Mouse (Mus musculus) v-Abl transformed pro-B cells (cell line): ENCODE data around the gene Cbfa2t3.

Experiments
- in situ Hi-C, 2 experiments: fragments of 400-800 bp; cut with MboI; formaldehyde crosslinking; loops; one replicate each; pipeline ENCODE4 v1.15.1; 2025; ENCODE audit not compliant: unreplicated experiment in 2 of 2

Cbfa2t3 gene

DNA sequence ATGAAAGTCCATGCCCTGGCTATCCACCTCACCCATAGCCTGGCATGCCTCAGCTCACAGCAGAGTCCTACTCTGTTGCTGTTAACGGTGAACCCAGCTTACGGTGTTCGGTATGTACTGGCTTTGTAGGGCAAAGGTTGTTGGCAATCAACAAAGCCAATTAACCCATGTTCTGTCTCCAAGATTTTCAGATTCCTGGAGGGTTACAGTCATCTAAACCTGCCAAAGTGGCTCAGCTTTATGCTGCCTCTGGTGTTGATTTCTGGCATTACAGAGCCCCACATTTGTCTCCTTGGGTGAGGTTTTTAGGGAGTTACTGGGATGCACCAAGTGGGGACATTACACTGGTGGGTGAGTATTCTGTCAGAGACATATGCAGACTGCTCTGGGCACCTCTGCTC, 1.7 kb downstream of the Cbfa2t3 start:
- in situ Hi-C loops = no loop called here

DNA sequence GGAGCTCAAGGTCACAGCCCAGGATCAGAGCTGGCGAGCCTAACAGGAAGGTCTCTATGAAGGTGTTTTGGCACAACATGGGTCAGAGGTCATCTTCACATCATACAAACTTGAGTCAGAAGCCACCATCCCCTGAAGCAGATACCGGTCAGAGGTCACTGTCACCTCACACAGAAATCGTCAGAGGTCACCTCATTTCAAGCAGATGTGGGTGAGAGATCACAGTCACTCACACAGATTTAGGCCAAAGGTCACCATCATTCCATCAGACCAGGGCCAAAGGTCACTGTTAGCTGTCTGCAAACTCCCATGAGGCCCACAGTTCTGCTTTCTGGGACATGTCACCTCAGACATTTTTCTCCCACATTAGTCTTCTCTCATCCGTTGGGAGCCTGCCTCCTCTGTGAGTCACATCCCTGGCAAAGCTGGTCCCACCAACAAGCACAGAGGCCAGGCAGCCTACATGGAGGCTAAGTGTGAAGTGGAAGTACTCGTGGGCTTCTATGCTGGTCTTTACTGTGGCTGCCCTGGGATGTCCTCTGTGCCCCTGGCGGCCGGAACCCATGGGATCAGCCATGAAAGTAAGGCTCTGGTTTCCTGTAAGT, 3.4 kb downstream of the Cbfa2t3 start:
- in situ Hi-C loops = no loop called here

DNA sequence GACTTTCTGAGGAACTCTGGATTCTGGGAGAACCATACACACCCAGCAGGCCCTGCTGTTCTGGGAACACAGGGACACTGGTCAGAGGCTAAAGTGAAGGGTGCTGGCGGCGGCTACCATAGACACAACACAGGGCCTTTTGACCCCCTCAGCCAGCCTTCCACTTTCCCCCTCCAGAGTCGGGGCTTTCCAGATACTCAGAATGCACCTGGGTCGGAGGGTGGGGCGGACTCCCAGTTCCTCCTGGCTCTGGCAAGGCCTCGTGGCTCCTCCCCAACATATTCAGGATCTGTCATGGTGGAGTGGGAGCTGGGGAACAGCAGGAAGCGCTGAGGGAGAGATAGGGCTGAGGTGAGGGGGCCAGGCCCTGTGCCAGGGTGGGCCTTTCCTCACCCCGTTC, 6.8 kb downstream of the Cbfa2t3 start:
- in situ Hi-C loops = no loop called here

DNA sequence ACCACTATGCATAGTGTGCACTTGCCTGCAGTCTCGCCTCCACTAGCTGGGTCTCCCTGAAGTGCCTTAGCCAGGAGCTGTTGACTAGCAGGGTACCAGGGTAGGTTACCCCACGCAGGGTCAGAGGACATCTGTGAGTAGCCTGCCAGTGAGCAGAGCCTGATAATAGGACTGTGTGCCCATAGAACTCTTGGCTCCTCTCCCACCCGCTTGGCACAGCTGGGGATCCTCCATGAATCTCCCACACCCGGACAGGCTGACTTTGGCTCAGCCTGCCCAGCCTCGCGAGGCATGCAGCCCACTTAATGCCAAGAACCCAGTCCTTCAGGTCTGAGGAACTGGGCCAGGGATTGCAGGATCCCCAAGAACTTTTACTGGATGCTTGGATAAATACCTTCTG, 7.9 kb downstream of the Cbfa2t3 start:
- in situ Hi-C loops = no loop called here

DNA sequence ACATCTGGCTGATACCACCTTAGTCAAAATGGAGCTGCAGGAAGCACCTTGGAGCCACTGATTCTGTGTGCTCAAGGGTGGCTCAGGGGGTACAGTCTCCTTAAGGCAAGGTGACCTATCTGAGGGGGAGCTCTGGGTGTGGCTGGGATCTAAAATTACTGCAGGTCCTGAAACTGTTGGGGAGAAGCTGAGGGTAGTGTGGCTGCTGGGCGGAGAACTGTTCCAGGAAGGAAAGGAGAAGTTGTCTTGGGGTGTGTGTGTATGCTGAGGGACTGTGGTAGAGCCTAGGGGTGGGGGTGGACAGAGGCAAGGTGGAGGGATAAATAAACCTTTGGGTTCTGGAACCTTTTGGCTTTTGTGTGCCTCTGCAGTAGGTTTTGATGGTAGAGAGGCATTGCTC, 9.6 kb downstream of the Cbfa2t3 start:
- in situ Hi-C loops = no loop called here

DNA sequence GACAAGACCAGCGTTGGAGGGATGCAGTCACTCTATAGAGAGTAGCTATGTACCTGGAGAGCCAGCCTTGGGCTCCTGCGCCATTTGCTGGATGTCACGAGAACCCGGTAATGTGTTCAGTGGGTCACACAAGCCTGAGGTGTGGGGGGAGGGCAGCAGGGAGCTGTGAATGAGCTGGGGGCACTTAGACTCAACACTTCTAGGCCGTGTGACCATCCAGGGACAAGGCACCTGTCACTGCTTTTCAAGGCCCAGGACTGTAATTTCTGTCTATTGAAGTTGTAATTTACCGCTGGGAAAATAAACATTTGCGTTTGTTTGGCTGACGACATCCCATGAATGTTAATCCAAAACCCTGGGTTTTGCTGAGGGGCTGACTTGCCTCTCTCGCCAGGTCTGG, 12.0 kb downstream of the Cbfa2t3 start:
- in situ Hi-C loops = no loop called here

DNA sequence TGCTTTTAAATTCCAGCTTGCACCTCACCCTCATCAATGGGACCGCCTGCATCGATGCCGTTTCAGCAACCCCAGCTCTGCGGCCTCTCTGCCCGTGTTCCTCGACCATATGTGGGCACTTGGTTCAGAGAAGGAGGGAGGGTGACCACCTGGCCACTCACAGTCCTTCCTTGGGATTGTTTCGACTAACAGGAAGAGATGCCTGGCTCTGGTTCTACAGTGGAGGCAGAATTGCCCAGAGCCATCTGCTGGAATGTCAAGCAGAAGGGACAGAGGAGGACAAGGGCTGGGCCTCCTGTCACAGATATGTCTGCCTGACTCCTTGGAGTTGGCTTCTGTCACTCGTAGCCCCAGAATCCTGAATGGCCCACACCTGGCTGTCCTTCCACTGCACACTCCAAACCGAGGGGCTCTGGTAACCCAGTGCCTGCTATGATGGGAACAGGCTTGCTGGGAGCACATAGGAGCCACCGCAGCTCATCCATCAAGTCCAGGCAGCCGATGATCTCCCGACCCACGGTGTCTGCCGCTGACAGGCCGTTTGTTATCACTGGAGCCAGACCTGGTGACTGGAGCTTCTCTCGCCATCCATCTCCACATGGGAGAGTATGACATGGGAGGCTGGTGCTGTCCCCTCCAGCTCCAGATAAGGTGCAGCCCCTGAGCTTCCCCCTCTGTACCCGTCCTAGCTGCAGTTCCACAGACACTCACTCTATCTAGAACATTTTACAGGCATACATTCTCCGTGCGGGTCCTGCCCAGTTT, 13.6 kb downstream of the Cbfa2t3 start:
- in situ Hi-C loops = no loop called here

DNA sequence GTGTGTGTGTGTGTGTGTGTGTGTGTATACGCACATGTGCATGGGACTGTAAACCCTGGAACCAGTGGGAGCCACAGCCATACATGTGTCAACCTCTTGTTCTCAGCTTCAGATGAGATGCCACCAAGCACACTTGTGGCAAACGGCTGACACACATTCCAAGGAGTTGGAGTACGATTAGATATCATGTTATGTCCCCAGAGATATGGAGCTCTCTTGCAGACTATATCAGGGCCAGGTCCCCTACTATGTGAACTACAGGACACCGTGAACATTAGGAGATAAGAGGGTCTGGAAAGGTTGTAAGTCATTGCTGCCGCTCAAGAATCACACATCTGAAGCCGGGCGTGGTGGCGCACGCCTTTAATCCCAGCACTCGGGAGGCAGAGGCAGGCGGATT, 16.1 kb downstream of the Cbfa2t3 start:
- in situ Hi-C loops = no loop called here

DNA sequence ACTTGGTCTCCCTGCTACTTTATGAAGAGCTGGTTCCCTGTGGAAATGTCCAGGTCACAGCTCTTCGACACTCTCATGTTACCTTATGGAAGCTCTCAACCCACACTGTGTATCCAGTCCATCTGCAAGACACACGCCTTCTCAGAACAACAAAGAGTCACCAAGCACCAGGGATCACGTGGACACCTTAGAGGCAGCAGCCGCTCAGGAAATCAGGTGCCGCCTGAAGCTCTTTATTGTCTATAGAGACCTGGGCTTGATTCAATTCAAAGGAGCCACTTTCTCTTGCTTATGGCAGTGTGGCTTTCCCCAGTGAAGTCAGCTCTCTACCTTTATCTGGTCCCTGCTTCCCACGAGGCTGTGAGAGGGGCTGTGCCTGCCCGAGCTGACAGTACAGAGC, 18.7 kb downstream of the Cbfa2t3 start:
- in situ Hi-C loops = no loop called here

DNA sequence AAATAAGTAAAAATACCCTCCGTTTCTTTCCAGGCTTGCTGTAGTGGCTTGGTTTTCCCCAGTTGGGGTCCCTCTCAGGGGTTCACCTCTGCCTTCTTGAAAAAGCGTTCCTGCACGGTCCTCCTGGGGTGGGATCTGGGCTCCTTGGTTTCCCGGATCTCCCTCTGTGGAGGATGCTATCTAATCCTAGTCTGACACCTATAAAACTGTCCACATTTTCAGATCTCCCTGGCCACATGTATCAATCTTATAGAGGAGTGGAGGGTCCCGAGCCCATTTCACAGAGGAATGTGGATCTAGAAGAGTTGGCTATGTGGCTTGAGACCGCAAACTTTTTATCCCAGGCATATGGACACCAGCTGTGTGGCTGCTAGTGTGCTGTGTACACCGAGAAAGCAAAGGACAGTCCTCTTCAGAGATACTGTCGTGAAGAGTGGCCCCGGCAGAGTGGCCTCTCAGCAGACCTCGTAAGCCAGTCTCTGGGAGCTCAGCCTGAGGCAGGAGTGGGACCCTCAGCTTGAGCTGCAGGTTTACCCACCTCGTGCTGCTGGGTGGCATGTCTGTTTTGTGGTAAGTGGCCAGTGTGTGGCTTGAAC, 19.5 kb downstream of the Cbfa2t3 start:
- in situ Hi-C loops = loop anchor here in 1 of 2 experiments (5.0 kb wide), 1 partner anchor 42 kb away; no protein-coding TSS in a partner anchor

DNA sequence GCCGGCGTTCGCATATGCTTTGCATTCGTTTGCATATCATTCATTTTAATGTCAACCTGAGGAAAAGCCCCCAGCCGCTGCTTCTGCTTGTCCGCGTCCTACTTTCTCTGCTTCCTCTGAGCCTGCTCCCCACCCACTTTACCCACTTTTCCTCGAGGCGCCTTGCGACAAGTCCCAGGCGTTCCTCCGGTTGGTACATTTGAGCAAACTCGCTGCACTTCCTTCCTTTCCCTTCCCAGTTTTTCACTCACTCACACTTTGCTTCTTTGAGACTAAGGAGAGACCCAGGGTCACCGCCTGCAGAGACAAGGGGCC, 20.1 kb downstream of the Cbfa2t3 start:
- in situ Hi-C loops = loop anchor here in 1 of 2 experiments (5.0 kb wide), 1 partner anchor 42 kb away; no protein-coding TSS in a partner anchor

DNA sequence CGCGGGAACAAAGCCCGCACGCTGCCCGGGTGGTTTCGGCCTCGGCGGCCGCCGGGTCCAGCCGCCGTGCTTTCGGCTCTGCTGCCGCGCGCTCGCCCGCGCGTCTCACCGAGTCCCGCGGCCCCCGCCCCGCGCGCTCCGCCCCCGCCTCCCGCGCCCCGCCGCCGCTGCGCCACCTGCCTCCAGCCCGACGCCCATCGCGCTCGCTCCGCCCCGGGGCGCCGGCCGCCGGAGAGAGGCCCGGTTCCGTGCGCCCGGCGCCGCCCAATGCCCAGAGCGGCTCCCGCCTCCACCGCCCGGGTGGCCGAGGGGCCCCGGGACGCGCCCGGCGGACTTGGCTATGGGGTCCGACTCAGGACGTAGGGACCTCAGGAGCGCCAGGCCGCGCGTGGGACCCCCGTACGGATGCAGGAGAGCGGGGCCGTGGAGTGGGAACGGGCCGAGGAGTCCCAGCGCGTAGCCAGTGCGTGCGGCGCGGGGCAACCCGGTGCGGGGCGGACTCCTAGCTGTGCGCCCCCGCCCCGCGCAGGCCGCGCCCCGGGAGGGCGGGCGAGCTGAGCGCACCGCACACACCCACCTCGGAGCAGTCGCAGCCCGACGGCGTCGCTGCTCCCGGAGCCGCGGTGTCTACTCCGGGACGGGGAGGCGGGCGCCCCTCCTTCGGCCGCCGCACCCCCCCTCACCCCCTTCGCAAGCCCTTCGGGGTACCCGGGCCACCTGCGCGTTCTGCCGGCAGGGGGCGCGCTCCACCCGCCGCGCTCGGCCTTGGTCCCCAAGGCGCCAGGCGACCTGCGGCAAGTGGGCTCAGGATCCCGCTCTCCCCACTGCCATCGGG, 20.6 kb downstream of the Cbfa2t3 start:
- in situ Hi-C loops = loop anchor here in 1 of 2 experiments (5.0 kb wide), 1 partner anchor 41 kb away; no protein-coding TSS in a partner anchor

DNA sequence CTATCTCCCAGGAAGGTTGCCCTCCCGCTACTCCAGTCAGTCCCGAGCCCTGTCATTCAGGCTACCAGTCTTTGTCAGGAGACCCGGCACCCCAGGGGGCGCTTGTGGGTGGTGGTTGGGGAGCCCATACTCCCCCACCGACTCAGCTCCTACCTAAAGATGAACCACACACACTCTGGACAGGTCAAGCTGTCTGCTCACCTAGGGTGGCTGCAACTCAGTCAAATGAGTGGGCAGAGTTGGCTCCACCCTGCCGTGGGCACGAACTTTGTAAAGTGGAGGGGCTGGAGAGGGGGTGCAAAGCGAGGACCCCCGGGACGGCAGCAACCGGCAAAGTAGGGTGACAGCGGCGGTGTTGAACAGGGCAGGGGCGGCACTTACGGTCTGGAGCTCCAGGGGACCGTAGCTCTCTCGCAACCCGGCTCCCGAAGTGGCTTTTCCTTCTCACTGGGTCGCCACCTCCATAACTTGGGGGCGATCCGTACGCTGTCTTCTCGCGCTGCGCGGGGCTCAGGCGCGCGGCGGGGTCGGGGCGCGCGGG, 21.4 kb downstream of the Cbfa2t3 start:
- in situ Hi-C loops = loop anchor here in 1 of 2 experiments (5.0 kb wide), 1 partner anchor 40 kb away; no protein-coding TSS in a partner anchor

DNA sequence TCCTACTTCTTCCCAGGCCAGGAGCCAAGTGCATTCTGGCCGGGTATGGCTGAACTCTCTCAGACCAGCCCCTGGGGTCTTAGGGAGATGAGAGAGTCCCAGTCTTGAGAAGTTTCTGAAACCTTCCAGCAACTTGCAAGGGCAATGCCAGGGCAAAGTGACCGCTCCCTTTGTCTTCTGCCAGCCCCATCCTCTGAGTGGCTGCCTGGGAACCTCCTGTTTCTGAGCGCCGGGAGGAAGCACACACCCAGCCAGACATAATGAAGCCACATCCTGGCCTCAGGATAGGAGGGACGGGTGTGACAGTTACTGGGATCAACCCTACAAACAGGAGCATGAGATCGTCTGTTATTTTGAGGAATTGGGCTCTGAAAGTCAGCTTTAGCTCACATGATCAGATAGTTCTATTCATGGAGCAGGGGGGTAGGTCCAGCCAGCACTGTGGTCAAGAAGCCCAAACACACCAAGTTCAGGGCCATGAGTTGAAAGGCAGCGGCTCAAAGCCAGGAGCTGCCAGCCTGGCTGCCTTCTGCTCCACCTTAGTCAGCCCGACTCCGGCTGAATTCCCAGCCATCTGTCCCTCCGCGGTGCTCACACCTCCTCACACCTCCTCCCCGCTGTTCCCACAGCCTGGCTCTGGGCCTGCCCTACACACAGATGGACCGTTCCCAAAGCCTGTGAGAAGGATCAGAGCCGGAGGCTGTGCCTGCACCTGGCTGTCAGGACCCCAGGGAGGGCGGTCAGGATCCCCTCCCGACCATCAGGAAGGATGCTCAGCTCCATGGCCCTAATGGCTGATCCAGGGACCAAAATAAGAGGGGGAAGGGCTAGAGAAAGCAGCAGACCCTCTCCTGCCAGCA, 22.1 kb downstream of the Cbfa2t3 start:
- in situ Hi-C loops = loop anchor here in 1 of 2 experiments (5.0 kb wide), 1 partner anchor 40 kb away; no protein-coding TSS in a partner anchor

DNA sequence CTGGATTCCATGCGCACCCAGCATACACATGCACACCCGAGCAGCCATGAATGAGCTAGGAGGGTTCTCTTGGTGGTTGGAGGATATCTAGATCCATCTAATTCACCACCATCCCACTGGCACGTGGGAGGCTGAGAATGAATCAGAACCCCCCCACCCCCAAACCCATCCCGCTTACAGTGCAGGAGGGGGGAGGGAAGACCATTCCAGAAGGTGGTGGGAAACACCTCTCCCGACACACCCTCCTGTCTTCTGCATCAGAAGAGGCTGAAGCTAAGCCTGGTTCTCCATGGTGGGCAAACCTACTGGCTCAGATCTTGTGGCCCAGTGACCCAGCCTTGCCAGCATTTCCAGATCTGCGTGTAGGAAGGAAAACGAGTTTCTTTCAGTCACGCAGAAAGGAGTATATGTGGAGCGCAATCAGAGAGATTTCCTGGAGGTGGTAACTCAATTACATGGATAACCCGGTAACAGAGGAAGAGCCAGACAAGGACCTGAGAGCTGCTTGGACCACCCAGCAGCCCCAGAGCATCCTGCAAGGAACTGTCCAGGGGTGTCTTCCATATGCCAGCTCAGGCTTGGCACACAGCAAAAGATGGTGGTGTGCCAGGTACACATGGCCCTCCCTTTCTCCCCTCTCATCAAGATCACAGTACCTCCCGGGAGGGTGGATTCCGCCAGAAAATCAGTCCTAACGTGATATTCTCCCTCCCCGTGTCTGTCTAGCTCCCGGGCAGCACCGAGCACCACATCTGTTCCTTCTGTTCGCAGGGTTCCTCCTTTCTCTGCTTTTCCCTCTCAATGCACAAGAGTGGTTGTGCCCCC, 23.1 kb downstream of the Cbfa2t3 start:
- in situ Hi-C loops = loop anchor here in 1 of 2 experiments (5.0 kb wide), 1 partner anchor 39 kb away; no protein-coding TSS in a partner anchor

DNA sequence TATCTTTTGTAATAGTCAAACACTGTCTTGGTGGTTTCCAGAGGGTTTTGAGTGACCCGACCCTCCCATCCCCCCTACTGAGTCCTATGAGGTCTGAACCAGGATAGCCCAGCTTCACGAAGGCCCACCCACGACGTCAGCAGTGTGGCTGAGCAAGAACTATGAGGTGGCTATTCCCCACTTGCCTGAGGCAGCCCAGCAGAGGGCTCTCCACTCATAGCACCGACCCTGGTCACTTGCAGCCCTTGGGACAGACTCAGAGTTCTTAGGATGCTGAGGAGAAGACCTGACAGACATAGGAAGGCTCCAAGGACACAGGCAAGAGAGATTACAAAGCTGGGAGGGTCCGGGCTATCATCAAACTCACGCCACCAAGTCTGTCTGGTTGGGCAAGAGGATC, 23.9 kb downstream of the Cbfa2t3 start:
- in situ Hi-C loops = loop anchor here in 1 of 2 experiments (5.0 kb wide), 1 partner anchor 38 kb away; no protein-coding TSS in a partner anchor

DNA sequence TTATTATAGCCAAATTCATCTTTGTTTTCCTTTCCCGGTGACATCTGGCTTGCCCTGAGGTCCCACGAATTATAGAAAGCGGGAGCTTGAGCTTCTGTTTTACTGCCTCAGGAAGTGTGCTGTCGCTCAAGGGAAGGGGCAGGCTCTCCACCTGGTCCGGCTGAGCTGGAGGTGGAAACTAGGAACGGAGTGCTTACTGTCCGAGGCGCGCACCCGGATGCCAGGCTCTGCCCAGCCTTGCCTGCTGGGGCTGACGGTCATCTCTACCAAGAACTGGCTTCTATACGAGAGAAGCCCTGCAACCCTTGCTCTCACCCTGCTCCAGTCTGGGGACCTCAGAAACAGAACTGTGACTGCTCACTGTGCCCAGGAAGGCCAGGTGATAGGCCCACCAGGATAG, 24.9 kb downstream of the Cbfa2t3 start:
- in situ Hi-C loops = no loop called here

DNA sequence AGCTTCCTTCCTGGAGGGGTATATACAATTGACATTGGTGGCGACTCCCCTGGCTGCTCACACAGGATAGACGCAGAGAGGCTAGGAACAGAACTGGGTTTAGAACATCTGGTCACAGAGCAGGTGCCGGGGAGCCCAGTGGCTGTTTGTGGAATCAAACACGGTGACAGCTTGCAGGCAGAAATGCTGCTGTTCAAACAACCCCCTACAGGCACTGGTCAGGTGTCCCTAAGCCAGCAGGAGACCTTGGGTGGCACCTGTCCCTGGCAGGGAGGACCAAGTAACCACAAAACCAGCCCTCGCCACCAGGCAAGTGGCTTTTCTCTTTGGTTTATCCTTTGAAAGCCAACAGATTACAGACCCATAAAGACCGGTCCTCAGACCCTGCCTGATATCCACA, 27.0 kb downstream of the Cbfa2t3 start:
- in situ Hi-C loops = no loop called here

DNA sequence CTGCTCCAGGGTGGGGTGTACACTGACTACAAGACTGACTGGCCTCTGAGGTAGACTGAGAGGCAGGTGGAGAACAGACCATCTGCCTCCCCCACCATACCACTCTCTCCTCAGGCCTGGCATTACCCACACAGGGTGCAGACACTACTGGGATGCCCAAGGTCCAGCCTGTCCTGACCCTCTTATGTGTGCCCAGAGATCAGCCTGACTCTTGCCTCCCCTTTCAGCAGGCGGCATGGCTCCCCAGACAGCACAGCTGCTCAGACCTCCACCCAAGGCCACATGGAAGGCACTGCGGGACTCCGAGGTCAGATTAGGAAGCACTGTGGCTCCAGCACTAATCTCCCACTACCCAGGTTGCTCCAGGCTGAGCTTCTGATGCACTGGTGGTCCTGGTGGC, 28.2 kb downstream of the Cbfa2t3 start:
- in situ Hi-C loops = no loop called here
